Mouse (Mus musculus) T-helper 17 cell (primary cell): ENCODE results near the gene Opn4.

Experiments used
- in situ Hi-C, 2 experiments: fragments of 300-600 bp; cut with MboI, MseI; formaldehyde crosslinking; loops; 1 replicate in 1 of 2; 2 replicates in 1 of 2; pipeline ENCODE4 v1.15.1; 2025; ENCODE audit warnings: high pct_unique_total_duplicates in 2 of 2

Opn4 gene

GRCm38 (mm10) chr14:34599941-34600340, at the start of gene Opn4:
TSS of gene Opn4 (minus strand) at chr14:34600142.
- in situ Hi-C loops, result no loop called here

- in situ Hi-C loops, result no loop called here
These were observed 48.0 kb upstream of the Opn4 start for GRCm38 (mm10) chr14:34647870-34648475.

GRCm38 (mm10) chr14:34644140-34644539, 44.2 kb upstream of the Opn4 start:
- in situ Hi-C loops, result no loop called here

GRCm38 (mm10) chr14:34635721-34636120, 35.8 kb upstream of the Opn4 start:
- in situ Hi-C loops, result no loop called here

GRCm38 (mm10) chr14:34635192-34635591, 35.2 kb upstream of the Opn4 start:
- in situ Hi-C loops, result no loop called here

GRCm38 (mm10) chr14:34632722-34633448, 32.9 kb upstream of the Opn4 start:
- in situ Hi-C loops, result no loop called here

GRCm38 (mm10) chr14:34626824-34627223, 26.9 kb upstream of the Opn4 start:
- in situ Hi-C loops, result no loop called here

- in situ Hi-C loops, result loop anchor here in 1 of 2 experiments (5.0 kb wide), 1 partner anchor 154 kb away; no protein-coding TSS in a partner anchor
These were observed 23.7 kb upstream of the Opn4 start for GRCm38 (mm10) chr14:34623531-34624210.

GRCm38 (mm10) chr14:34623074-34623473, 23.1 kb upstream of the Opn4 start:
- in situ Hi-C loops, result loop anchor here in 1 of 2 experiments (5.0 kb wide), 1 partner anchor 154 kb away; no protein-coding TSS in a partner anchor

GRCm38 (mm10) chr14:34620611-34621376, 20.9 kb upstream of the Opn4 start:
- in situ Hi-C loops, result loop anchor here in 1 of 2 experiments (5.0 kb wide), 1 partner anchor 157 kb away; no protein-coding TSS in a partner anchor

- in situ Hi-C loops, result loop anchor here in 1 of 2 experiments (5.0 kb wide), 1 partner anchor 158 kb away; no protein-coding TSS in a partner anchor
These were observed 18.9 kb upstream of the Opn4 start for GRCm38 (mm10) chr14:34618808-34619207.

- in situ Hi-C loops, result loop anchor here in 1 of 2 experiments (5.0 kb wide), 1 partner anchor 160 kb away; no protein-coding TSS in a partner anchor
These were observed 16.9 kb upstream of the Opn4 start for GRCm38 (mm10) chr14:34616821-34617220.

GRCm38 (mm10) chr14:34615625-34616024, 15.7 kb upstream of the Opn4 start:
- in situ Hi-C loops, result loop anchor here in 1 of 2 experiments (5.0 kb wide), 1 partner anchor 162 kb away; no protein-coding TSS in a partner anchor

GRCm38 (mm10) chr14:34615082-34615481, 15.1 kb upstream of the Opn4 start:
- in situ Hi-C loops, result loop anchor here in 1 of 2 experiments (5.0 kb wide), 1 partner anchor 162 kb away; no protein-coding TSS in a partner anchor

GRCm38 (mm10) chr14:34614551-34614950, 14.6 kb upstream of the Opn4 start:
- in situ Hi-C loops, result no loop called here

- in situ Hi-C loops, result no loop called here
These were observed 13.6 kb upstream of the Opn4 start for GRCm38 (mm10) chr14:34613523-34613922.

GRCm38 (mm10) chr14:34612222-34612621, 12.3 kb upstream of the Opn4 start:
- in situ Hi-C loops, result no loop called here

- in situ Hi-C loops, result no loop called here
These were observed 11.6 kb upstream of the Opn4 start for GRCm38 (mm10) chr14:34611591-34611990.

GRCm38 (mm10) chr14:34601910-34602309, 2.0 kb upstream of the Opn4 start:
- in situ Hi-C loops, result no loop called here

GRCm38 (mm10) chr14:34595596-34596255, 4.2 kb downstream of the Opn4 start:
- in situ Hi-C loops, result no loop called here
